ENCODE assay signal across 38 mouse cellular contexts in the genomic region with DNA sequence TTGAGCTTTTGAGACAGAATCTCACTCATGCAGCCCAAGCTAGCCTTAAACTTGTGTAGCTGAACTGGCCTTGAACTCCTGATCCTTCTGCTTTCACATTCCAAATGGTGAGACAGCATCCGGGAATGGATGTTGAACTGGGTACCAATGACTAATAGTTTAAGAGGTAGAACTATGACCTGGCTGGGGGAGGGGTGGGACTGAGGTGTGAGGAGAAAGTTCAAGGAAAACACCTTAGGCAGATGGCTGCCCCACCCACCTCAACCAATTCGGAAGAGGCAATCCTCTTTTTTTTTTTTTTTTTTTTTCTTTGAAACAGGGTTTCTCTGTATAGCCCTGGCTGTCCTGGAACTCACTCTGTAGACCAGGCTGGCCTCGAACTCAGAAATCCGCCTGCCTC. TPM values are rescaled to one million over a fixed set of nuclear protein-coding genes. Genes with fewer than 3 reads are reported as not detected.
A peak's percentile ranks its signal among the peaks of the same experiment; 100 is the strongest.
DNase-seq lines count a peak whose midpoint lies in the region; ATAC-seq and TF ChIP-seq lines count a peak whose summit lies in the region.
"Had no signal": no experiment of that assay in that cellular context is flagged by ENCODE, and none has a peak within 500 bp of the region (broad histone marks: within the 10 kb centered on the region; RNA-seq: fewer than 3 reads in every experiment).

No protein-coding gene starts in this region.

- peaks cover 2% of the 10 kb centered on the region; the same call in 1 of the 2 replicates for H3K27me3 ChIP-seq in liver, embryonic 11.5 days (replicated peaks; ENCODE audit: control insufficient read depth, insufficient read depth, low read length)
- no peaks in the 10 kb centered on the region for H3K27me3 ChIP-seq in liver, embryonic 16.5 days (ENCODE audit: control insufficient read depth, insufficient read depth, low read depth, low read length)
- H3K27me3 ChIP-seq: hindbrain, embryonic 12.5 days; megakaryocyte, embryonic 14.5 days; Patski had no signal

- no peak overlapping the region for H3K9ac ChIP-seq in liver, embryonic 11.5 days (ENCODE audit: low read depth, low read length)
- H3K9ac ChIP-seq in liver, embryonic 16.5 days (ENCODE audit: low read depth, low read length) = 0 out of 2 replicates have a peak overlapping the region, but pooled peaks have one; percentile 30
- H3K9ac ChIP-seq: embryonic facial prominence, embryonic 12.5 days; hindbrain, embryonic 12.5 days; midbrain, embryonic 12.5 days; neural tube, embryonic 12.5 days had no signal

- no peak overlapping the region for H3K4me2 ChIP-seq in liver, embryonic 11.5 days
- no peak overlapping the region for H3K4me2 ChIP-seq in liver, embryonic 16.5 days (ENCODE audit: low read depth, low read length)
- H3K4me2 ChIP-seq: embryonic facial prominence, embryonic 12.5 days; hindbrain, embryonic 12.5 days; midbrain, embryonic 12.5 days; neural tube, embryonic 12.5 days had no signal

- no peak for ATAC-seq in liver, embryonic 11.5 days (replicated peaks; ENCODE audit: low FRiP score)
- no peak for ATAC-seq in liver, embryonic 16.5 days (ENCODE audit: low read depth)
- ATAC-seq: forebrain, embryonic 14.5 days; hindbrain, postnatal 0 days; intestine, embryonic 16.5 days; Patski had no signal

- 88% methylated on average over 4 of the region's 4 CpGs for WGBS in liver, embryonic 11.5 days
- 82% methylated on average over 4 of the region's 4 CpGs for WGBS in bone marrow, adult 2 months
- 81% methylated on average over 4 of the region's 4 CpGs for WGBS in liver, embryonic 16.5 days (ENCODE audit: insufficient replicate concordance)

- H3K36me3 ChIP-seq in liver, embryonic 11.5 days (ENCODE audit: control insufficient read depth, insufficient read depth, low read length) = no peaks in the 10 kb centered on the region
- no peaks in the 10 kb centered on the region for H3K36me3 ChIP-seq in liver, embryonic 16.5 days (ENCODE audit: control insufficient read depth, insufficient read depth)
- H3K36me3 ChIP-seq: embryonic facial prominence, embryonic 12.5 days; G1E; heart, embryonic 10.5 days; hindbrain, embryonic 12.5 days; midbrain, embryonic 12.5 days; neural tube, embryonic 12.5 days had no signal

- TF ChIP-seq CTCF in bone marrow, adult 2 months (IDR thresholded peaks at IDR 0.05; ENCODE audit: control insufficient read depth, insufficient read depth, low read length) = no peak

- no peak overlapping the region for H3K27ac ChIP-seq in liver, embryonic 11.5 days (ENCODE audit: low read depth, low read length)
- peak overlapping the region; percentile 10; the same call in 1 of the 2 replicates for H3K27ac ChIP-seq in bone marrow, adult 2 months (ENCODE audit: control insufficient read depth, insufficient read depth, low read depth, low read length, poor library complexity)
- peak overlapping the region; percentile 86 for H3K27ac ChIP-seq in liver, embryonic 16.5 days (ENCODE audit: low read length)
- H3K27ac ChIP-seq: embryonic facial prominence, embryonic 12.5 days; heart, embryonic 10.5 days; hindbrain, embryonic 12.5 days; hindbrain, postnatal 0 days; midbrain, embryonic 12.5 days; neural tube, embryonic 12.5 days; stomach, postnatal 0 days had no signal

- H3K4me3 ChIP-seq in liver, embryonic 11.5 days (ENCODE audit: low read depth, low read length) = no peak overlapping the region
- no peak overlapping the region for H3K4me3 ChIP-seq in bone marrow, adult 2 months (replicated peaks; ENCODE audit: control insufficient read depth, low read depth, low read length)
- no peak overlapping the region for H3K4me3 ChIP-seq in liver, embryonic 16.5 days (ENCODE audit: low read depth, low read length)
- H3K4me3 ChIP-seq: embryonic facial prominence, embryonic 12.5 days; heart, embryonic 10.5 days; hindbrain, embryonic 12.5 days; megakaryocyte, embryonic 14.5 days; midbrain, embryonic 12.5 days; myocyte; neural tube, embryonic 12.5 days had no signal

- DNase-seq in liver = peak; percentile 74
- no peak for DNase-seq in liver, embryonic 11.5 days (ENCODE audit: low spot score)
- no peak for DNase-seq in right cerebral cortex, adult 2 months (ENCODE audit: low spot score in 2 of 2)
- DNase-seq in cerebellum, postnatal 25 days = no peak
- DNase-seq in layer of hippocampus, postnatal 25 days (ENCODE audit: extremely low spot score in 1 of 2, low spot score in 1 of 2) = no peak
- DNase-seq: adrenal gland, adult 8-10 months; cerebellum, adult 8-10 months; cerebellum, postnatal 36 days; gastrocnemius, postnatal 25 days; heart, adult 11 months; heart, postnatal 36 days; kidney, adult 9 months; kidney, postnatal 10 days; layer of hippocampus, adult 9-11 months; lung, postnatal 4 days; right cerebral cortex, postnatal 14 days; spleen, adult 18-20 months; thymus, adult 18-20 months; thymus, postnatal 25 days had no signal

- H3K4me1 ChIP-seq in liver, embryonic 11.5 days (replicated peaks; ENCODE audit: control insufficient read depth, insufficient read depth, low read length) = peaks cover 25% of the 10 kb centered on the region
- H3K4me1 ChIP-seq in bone marrow, adult 2 months (ENCODE audit: control insufficient read depth, insufficient read depth, low read length) = peaks cover 1% of the 10 kb centered on the region; the same call in 1 of the 2 replicates
- H3K4me1 ChIP-seq in liver, embryonic 16.5 days (ENCODE audit: control insufficient read depth, low read depth, low read length) = peaks cover 71% of the 10 kb centered on the region
- H3K4me1 ChIP-seq: embryonic facial prominence, embryonic 12.5 days; heart, embryonic 10.5 days; hindbrain, embryonic 12.5 days; midbrain, embryonic 12.5 days; neural tube, embryonic 12.5 days had no signal

- no peaks in the 10 kb centered on the region for H3K9me3 ChIP-seq in liver, embryonic 11.5 days (ENCODE audit: control insufficient read depth, low read length)
- no peaks in the 10 kb centered on the region for H3K9me3 ChIP-seq in liver, embryonic 16.5 days (replicated peaks; ENCODE audit: control insufficient read depth, low read length)
- H3K9me3 ChIP-seq: embryonic facial prominence, embryonic 12.5 days; G1E; heart, embryonic 10.5 days; hindbrain, embryonic 12.5 days; megakaryocyte, embryonic 14.5 days; midbrain, embryonic 12.5 days; neural tube, embryonic 12.5 days had no signal

- no peak for TF ChIP-seq POLR2A in bone marrow, adult 2 months (IDR thresholded peaks at IDR 0.05; ENCODE audit: borderline replicate concordance, control insufficient read depth, low read depth, low read length)

RNA-seq across cellular contexts. Expression of gene Mkrn1, which starts 6.5 kb away (rescaled TPM):
- 50.8 and 53.5 TPM in 2 replicates for polyA plus RNA-seq in liver, embryonic 11.5 days (2014; fragmentation: Nextera tagmentation; extraction: Ambion mirVana)
- polyA plus RNA-seq in bone marrow, adult 2 months (2011; ENCODE audit: insufficient read depth, insufficient read length, low replicate concordance, missing spikeins) = 291 and 446 TPM in 2 replicates
- 256 and 283 TPM in 2 replicates for polyA plus RNA-seq in liver, embryonic 16.5 days (2015; fragmentation: Nextera tagmentation; extraction: Ambion mirVana)
- total RNA-seq in layer of hippocampus, postnatal 25 days (2021) = 100 to 1,000 TPM; 131 to 144 TPM

RNA-seq across cellular contexts. Expression of gene Rab19, which starts 45.8 kb away (rescaled TPM):
- polyA plus RNA-seq in liver, embryonic 11.5 days (2014; fragmentation: Nextera tagmentation; extraction: Ambion mirVana) = 0.27 and 0.64 TPM in 2 replicates
- polyA plus RNA-seq in bone marrow, adult 2 months (2011; ENCODE audit: insufficient read depth, insufficient read length, low replicate concordance, missing spikeins) = 2.3 and 2.9 TPM in 2 replicates
- polyA plus RNA-seq in liver, embryonic 16.5 days (2015; fragmentation: Nextera tagmentation; extraction: Ambion mirVana) = 0.36 and 0.54 TPM in 2 replicates
- total RNA-seq in layer of hippocampus, postnatal 25 days (2021) = not detected
- total RNA-seq: gastrocnemius, adult 18-20 months; left cerebral cortex, adult 18-20 months; left cerebral cortex, postnatal 14 days; midbrain, postnatal 0 days had no signal
- polyA plus RNA-seq: G1E, myocyte had no signal

RNA-seq across cellular contexts. Expression of gene Slc37a3, which starts 49.2 kb away (rescaled TPM):
- polyA plus RNA-seq in liver, embryonic 11.5 days (2014; fragmentation: Nextera tagmentation; extraction: Ambion mirVana) = 14.8 and 16.2 TPM in 2 replicates
- 9.4 and 13.6 TPM in 2 replicates for polyA plus RNA-seq in bone marrow, adult 2 months (2011; ENCODE audit: insufficient read depth, insufficient read length, low replicate concordance, missing spikeins)
- polyA plus RNA-seq in liver, embryonic 16.5 days (2015; fragmentation: Nextera tagmentation; extraction: Ambion mirVana) = 9.2 and 9.9 TPM in 2 replicates
- total RNA-seq in layer of hippocampus, postnatal 25 days (2021) = 10 to 100 TPM; 74.1 to 76.8 TPM
